Mouse (Mus musculus) kidney, adult 2 months (tissue): ENCODE measurements around the gene Sesn1. TPM values are rescaled to one million over a fixed set of nuclear protein-coding genes. Genes with fewer than 3 reads are reported as not detected.
A peak's percentile ranks its signal among the peaks of the same experiment; 100 is the strongest.
"Not testable (repeated sequence)": the region's sequence is repeated elsewhere in the genome, so short reads cannot be mapped to it uniquely, and the experiment has no call there.

Experiments used
- DNase-seq: peaks from one replicate; pipeline ENCODE4 v3.0.0; 2021
- H3K27ac ChIP-seq: fragments of 200-500 bp; 2 replicates; pipeline ENCODE4 v1.5.1; 2012; ENCODE audit warnings: low read depth, low read length, control low read depth, inconsistent platforms; ENCODE audit not compliant: insufficient read depth
- H3K27me3 ChIP-seq: fragments of 200-500 bp; replicated peaks from 2 replicates; pipeline ENCODE4 v1.6.1; 2012; ENCODE audit warnings: mild to moderate bottlenecking, moderate library complexity, low read length, inconsistent platforms; ENCODE audit not compliant: control insufficient read depth, insufficient read depth
- H3K36me3 ChIP-seq: fragments of 200-500 bp; 2 replicates; pipeline ENCODE4 v1.6.1; 2012; ENCODE audit warnings: mild to moderate bottlenecking, moderate library complexity, low read length, inconsistent platforms; ENCODE audit not compliant: control insufficient read depth, insufficient read depth
- H3K4me1 ChIP-seq: fragments of 200-500 bp; 2 replicates; pipeline ENCODE4 v1.6.1; 2011; ENCODE audit warnings: low read length; ENCODE audit not compliant: control insufficient read depth, insufficient read depth
- H3K4me3 ChIP-seq: fragments of 200-500 bp; 2 replicates; pipeline ENCODE4 v1.5.1; 2011; ENCODE audit warnings: mild to moderate bottlenecking, low read depth, low read length, control low read depth; ENCODE audit not compliant: insufficient read depth
- CTCF ChIP-seq: fragments of 200-500 bp; conservative IDR thresholded peaks from 2 replicates; pipeline ENCODE4 v1.5.1; 2011; ENCODE audit warnings: low read depth, mild to moderate bottlenecking, control low read depth, low read length, moderate library complexity, mixed read lengths; ENCODE audit not compliant: insufficient read depth, insufficient read length
- POLR2A ChIP-seq: fragments of 200-500 bp; IDR thresholded peaks from one replicate; pipeline ENCODE4 v1.6.1; 2011; ENCODE audit warnings: low read depth, low read length, control low read depth
- WGBS: fragments of 180-500 bp; shearing (Covaris S2); methylation state at CpG from one replicate; pipeline ENCODE4 v1.1.7; 2018; 5-methylcytosine and 5-hydroxymethylcytosine counted together
- polyA plus RNA-seq: library from polyadenylated mRNA; depleted of rRNA; stranded (reverse); fragments of >200 nt; gene quantifications from 2 replicates; pipeline ENCODE4 v1.2.3, GENCODE M21; 2012

Gene Sesn1
- polyA plus RNA-seq, 1 experiment, result 13.2 TPM

DNA sequence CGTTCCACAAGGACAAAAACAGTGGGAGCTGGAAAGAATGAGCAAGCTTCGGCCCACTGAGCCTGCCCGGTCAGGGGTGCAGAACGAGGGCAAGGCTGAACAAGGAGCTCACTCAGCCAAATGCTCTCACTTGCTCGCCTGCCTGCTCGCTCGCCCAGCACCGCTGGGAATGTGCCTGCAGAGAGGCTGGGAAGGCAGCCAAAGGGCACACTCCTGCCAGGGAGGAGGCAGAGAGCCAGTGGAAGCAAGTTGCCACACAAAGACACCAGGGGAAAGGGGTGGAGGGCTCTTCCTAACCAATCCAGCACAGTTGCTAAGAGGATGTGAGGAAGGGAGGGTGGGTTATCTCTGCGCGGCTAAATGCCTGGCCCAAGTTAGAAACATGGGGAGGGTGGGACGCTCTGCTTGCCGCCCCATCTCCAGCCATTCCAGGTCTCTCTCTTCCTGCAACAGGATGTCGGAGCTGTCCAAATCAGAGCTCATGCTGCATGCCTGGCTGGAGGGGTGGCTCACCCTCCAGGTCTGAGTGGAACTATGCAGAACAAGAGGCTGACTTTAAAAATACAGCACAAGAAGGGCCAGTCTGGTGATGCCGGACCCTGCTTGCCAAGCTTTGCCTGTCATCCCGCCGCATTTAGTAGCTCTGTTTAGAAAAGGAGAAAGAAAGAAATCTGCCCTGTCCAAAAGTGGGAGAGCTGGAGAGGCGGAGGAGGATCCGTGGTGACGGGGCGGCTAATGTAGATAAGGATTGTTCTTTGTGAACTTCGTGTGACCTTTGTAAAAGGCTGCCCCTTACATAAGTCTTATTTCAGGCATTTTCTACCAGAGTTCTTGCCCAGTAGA, 125.1 kb downstream of the Sesn1 start:
- TF ChIP-seq POLR2A, result peak; percentile 19
- TF ChIP-seq CTCF, result no peak
- Histone ChIP-seq H3K36me3 (no peaks in the 10 kb centered on the region), H3K4me3 (no peak overlapping the region), H3K27me3 (no peaks in the 10 kb centered on the region), H3K27ac (peak overlapping the region; percentile 78), H3K4me1 (peaks cover 12% of the 10 kb centered on the region; the same call in 1 of the 2 replicates)
- 5% methylated on average over 21 of the region's 21 CpGs for WGBS
- peak; percentile 97 for DNase-seq

DNA sequence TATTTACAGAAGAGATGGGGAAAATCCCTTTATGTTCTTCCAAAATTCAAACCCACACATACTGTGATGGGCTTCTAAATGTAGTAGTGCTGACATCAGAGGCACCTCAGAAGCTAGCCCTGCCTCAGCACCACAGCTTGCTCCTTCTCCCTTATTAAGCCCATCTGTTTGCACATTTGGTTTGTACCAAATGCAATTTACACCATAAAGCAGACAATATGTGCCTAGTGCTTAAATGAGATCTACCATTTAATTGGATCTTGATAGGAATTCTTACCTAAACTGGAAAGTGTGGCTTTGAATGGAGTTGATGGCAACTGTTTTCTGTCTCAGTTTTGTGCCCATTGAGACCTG, 125.7 kb downstream of the Sesn1 start:
- no peaks in the 10 kb centered on the region for H3K36me3 ChIP-seq
- H3K4me3 ChIP-seq, result no peak overlapping the region
- TF ChIP-seq CTCF (no peak), POLR2A (no peak)
- no peak for DNase-seq
- peaks cover 12% of the 10 kb centered on the region; the same call in 1 of the 2 replicates for H3K4me1 ChIP-seq
- H3K27me3 ChIP-seq, result no peaks in the 10 kb centered on the region
- H3K27ac ChIP-seq, result peak overlapping the region; percentile 78; the same call in 1 of the 2 replicates

DNA sequence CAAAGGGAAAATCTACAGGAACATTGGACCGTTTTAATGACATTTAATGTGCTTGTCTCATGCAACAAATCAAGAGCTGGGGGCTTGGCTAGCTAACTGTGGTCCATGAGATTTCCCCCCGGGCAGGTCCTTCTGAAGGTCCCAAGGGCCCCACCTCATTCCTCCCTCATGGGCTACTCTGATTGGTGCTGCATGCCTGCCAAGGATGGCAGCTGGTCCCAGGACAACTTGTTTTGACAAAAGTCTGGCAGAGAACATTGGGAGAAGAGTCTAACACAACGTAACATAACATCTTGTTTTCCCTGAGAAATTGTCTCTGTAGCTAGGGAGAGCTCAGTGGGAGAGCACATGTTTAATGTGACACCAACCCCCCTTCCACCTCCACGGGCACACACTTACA, 126.4 kb downstream of the Sesn1 start:
- 58% methylated on average over 4 of the region's 4 CpGs for WGBS
- H3K27ac ChIP-seq, result no peak overlapping the region
- no peak for TF ChIP-seq CTCF
- no peak for TF ChIP-seq POLR2A
- no peaks in the 10 kb centered on the region for H3K27me3 ChIP-seq
- no peak overlapping the region for H3K4me3 ChIP-seq
- no peak for DNase-seq
- peaks cover 12% of the 10 kb centered on the region; the same call in 1 of the 2 replicates for H3K4me1 ChIP-seq
- no peaks in the 10 kb centered on the region for H3K36me3 ChIP-seq

DNA sequence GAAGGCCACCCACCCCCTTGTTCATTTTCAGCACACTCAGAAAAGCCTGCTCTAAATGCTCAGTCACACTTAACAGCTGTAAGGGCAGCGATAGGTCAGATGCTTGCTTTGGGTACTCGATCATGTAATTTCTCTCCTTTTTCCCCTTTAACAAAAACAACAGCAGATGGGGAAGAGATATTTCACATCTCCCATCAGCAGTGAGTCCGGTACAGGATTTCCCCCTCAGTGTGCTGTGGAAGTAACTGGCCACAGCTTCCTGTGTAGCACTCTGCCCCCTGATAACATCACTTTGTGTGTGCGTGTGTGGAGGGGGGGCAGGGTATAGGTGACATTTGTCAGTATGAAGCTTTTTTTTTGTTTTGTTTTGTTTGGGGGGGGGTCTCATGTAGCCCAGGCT, 127.4 kb downstream of the Sesn1 start:
- Histone ChIP-seq H3K36me3 (no peaks in the 10 kb centered on the region), H3K27ac (0 out of 2 replicates have a peak overlapping the region, but pooled peaks have one; percentile 4), H3K4me3 (no peak overlapping the region), H3K27me3 (no peaks in the 10 kb centered on the region), H3K4me1 (peaks cover 12% of the 10 kb centered on the region; the same call in 1 of the 2 replicates)
- TF ChIP-seq POLR2A (no peak), CTCF (no peak)
- WGBS, result 49% methylated on average over 4 of the region's 4 CpGs
- DNase-seq, result peak; percentile 48

DNA sequence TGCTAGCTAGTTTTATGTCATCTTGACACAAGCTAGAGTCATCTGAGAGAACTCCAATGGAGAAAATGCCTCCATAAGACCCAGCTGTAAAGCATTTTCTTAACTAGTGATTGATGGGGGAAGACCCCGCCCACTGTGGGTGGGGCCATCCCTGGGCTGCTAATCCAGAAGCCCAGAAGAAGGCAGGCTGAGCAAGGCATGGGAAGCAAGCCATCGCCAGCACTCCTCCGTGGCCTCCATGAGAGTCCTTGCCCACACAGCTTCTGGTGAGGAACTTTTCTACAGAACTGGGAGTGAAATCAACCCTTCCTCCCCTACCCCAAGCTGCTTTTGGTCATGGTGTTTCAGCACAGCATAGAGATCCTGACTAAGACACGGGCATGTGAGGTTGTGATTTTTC, 129.4 kb downstream of the Sesn1 start:
- Histone ChIP-seq H3K36me3 (no peaks in the 10 kb centered on the region), H3K4me1 (peaks cover 12% of the 10 kb centered on the region; the same call in 1 of the 2 replicates), H3K27me3 (no peaks in the 10 kb centered on the region), H3K27ac (no peak overlapping the region), H3K4me3 (no peak overlapping the region)
- no peak for DNase-seq
- TF ChIP-seq CTCF (no peak), POLR2A (no peak)
- WGBS, result 81% methylated on average over 4 of the region's 4 CpGs

DNA sequence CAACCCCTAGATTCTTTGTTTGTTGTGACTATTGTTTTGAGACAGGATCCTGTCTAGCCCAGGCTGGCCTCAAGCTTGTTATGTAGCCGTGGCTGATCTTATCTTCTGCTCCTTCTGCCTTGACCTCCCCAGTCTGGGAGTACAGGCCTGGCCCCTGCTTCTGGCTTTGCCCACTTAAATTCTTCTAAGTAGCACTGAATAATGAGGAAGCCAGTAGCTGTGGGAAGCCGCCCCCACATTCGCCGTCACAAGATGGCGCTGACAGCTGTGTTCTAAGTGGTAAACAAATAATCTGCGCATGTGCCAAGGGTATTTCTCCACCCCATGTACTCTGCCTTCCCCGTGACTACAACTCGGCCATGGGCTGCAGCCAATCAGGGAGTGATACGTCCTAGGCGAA, 142.6 kb downstream of the Sesn1 start:
- over 99% methylated on average over 10 of the region's 10 CpGs for WGBS

DNA sequence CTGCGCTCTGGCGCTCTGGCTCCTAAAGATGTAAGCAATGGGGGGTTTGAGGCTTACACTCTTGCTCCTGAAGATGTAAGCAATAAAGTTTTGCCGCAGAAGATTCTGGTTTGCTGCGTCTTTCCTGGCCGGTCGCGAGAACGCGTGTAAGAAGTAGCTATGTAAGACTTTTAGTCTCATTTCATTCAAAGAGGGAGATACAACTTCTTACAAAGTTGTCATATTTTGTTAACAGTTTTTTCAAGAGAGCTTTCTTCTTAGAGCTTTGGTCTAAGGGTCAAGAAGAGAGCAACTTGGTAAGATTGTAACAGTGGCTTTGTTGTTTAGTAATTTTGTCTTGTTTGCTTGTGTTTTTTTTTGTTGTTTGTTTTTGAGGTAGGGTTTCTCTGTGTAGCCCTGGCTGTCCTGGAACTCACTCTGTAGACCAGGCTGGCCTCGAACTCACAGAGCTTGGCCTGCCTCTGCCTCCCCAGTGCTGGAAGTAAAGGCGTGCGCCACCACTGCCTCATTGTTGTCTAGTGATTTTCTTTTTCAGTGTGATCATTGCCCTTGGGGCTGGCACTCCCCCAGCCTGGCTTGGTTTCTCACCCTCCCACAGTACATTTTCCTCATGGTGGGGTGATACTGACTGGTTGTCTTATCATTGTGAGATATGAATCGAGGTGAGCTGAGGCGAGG, 143.3 kb downstream of the Sesn1 start:
- no peaks in the 10 kb centered on the region for H3K27me3 ChIP-seq
- H3K36me3 ChIP-seq, result no peaks in the 10 kb centered on the region
- H3K27ac ChIP-seq, result no peak overlapping the region
- TF ChIP-seq CTCF, result no peak
- no peak for TF ChIP-seq POLR2A
- no peaks in the 10 kb centered on the region for H3K4me1 ChIP-seq
- no peak overlapping the region for H3K4me3 ChIP-seq
- no peak for DNase-seq
- WGBS, result 95% methylated on average over 14 of the region's 14 CpGs

More for the DNA sequence above, 142.6 kb downstream of the Sesn1 start:
- H3K36me3 ChIP-seq, DNase-seq, H3K4me3 ChIP-seq, H3K27ac ChIP-seq, H3K4me1 ChIP-seq, H3K27me3 ChIP-seq: not testable (repeated sequence)
